Mouse (Mus musculus) CD4-positive, CD25-positive, alpha-beta regulatory T cell (primary cell): ENCODE results near the gene Aadac. TPM values are rescaled to one million over a fixed set of nuclear protein-coding genes. Genes with fewer than 3 reads are reported as not detected.

Source experiments
- polyA plus RNA-seq: library from polyadenylated mRNA; unstranded; fragments of 100-300 nt; shearing (Covaris generic); gene quantifications from one replicate; pipeline ENCODE4 v1.2.1, GENCODE M21; 2017

Gene Aadac
- not detected for polyA plus RNA-seq

GRCm38 (mm10) chr3:60025417-60025816, at the start of gene Aadac:
Gene Aadac (plus strand): TSS chr3:60025717.

DNA sequence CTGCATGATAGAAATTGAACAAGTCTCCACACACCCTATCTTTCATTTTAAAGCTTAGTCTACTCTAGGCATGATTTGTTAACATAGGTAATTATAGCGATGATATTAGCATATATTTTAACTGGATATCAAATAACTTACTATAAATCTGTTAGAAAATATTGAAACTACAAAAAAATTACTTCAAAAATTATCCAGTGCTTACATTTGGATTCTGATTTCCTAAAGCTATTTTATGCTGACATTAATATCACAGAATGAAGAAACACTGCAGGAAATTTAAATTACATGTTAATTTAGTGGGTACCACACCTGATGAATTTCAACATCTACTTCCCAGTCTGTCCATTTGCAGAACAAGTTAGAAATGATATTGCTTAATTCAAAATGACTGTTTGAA, 19.1 kb upstream of the Aadac start, which contains the start of gene Aadacl2:
Aadacl2 (plus strand) TSS at position 301 of the 400 bp plus-strand sequence.

DNA sequence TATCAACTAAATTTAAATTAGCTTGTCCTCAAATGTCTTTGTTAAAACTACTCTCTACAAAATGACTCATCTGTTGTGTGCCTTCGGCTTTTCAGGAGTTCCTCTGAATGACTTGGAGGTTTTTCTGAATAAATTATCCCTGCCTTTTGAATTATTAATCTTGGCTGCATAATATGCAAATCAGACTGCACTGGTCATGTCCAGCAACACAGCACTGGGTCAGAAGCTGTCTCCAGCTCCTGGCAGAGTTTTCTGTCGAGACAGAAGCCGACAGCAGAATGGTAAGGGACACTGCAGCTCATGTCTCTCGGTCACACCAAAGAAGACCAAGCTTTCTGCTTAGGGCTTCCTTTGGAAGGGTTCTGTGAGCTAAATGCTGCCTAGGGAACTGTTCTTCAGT, 56.1 kb downstream of the Aadac start, which contains the start of gene Sucnr1:
Sucnr1 (plus strand) TSS at position 222 of the 400 bp plus-strand sequence.

Other genes starting within 250 kb of the Aadac start
- not detected for gene Gm8298, start 164.7 kb upstream of the Aadac start, polyA plus RNA-seq
- not detected for gene C130079G13Rik, start 100.5 kb upstream of the Aadac start, polyA plus RNA-seq
- gene Aadacl2, start 19.0 kb upstream of the Aadac start, polyA plus RNA-seq: not detected
- not detected for gene Sucnr1, start 56.2 kb downstream of the Aadac start, polyA plus RNA-seq